Mouse (Mus musculus): ENCODE measurements at regions not wholly inside any gene's neighbourhood (a gene's known extent, or its start where the extent isn't known, plus 50 kb on each side); places are given as distances from the start of the nearest gene placed in this dataset.

- TF ChIP-seq CTCF (IDR thresholded peaks at IDR 0.05; ENCODE audit: low read depth, low read length) (no peak), POLR2A (IDR thresholded peaks at IDR 0.05; ENCODE audit: borderline replicate concordance, low read depth, low read length) (no peak)
These were observed 694.0 kb downstream of the Trib2 start for GRCm38 (mm10) chr12:15122586-15123212.
